Mouse (Mus musculus): ENCODE data around the gene Fnbp1. TPM values are rescaled to one million over a fixed set of nuclear protein-coding genes. Genes with fewer than 3 reads are reported as not detected.

Gene Fnbp1
- polyA plus RNA-seq, 1 experiment from 2014 or later = 20.3 TPM

DNA sequence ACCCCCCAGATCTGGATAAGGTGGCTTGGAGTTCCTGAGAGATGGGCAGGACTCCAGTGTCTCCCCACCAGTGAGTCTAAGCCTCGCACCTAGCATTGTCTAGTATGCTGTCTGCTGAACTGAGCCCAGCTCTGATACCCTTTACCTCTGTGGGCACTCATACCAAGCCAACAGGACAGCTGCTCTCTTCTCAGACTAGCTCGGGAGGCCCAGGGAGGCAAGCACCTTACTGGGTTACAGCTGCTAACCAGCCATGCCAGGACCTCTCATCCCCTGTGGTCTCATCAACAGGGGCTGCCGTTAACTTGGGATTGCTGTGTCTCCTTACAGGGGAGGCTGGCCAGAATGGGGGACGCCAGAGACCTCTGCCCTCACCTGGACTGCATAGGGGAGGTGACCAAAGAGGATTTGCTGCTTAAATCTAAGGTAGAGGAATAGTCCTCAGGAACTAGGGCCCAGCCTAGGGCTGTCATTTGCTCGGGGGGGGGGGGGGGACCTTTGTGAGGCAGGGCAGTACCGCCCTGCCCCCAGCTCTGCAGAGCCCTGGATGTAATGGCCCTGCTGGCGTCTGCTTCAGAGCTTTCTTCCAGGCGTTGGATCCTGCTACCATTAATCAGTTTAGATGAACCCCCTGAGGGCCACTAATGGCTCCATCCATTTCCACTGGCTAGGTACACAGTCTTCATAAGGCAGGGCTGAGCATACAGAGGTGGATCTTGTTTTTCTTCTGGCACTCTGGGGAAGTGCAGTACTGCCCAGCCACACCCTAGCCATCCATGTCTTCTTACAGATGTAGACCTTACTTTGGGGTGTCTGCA, 143.2 kb downstream of the Fnbp1 start:
- H3K27me3 ChIP-seq (replicated peaks) = no peaks in the 10 kb centered on the region
- H3K4me1 ChIP-seq = peaks cover 14% of the 10 kb centered on the region
- no peak overlapping the region for H3K4me3 ChIP-seq
- no peaks in the 10 kb centered on the region for H3K9me3 ChIP-seq
- 41% methylated on average over 8 of the region's 8 CpGs for WGBS
- H3K9ac ChIP-seq = no peak overlapping the region
- H3K4me2 ChIP-seq (replicated peaks) = no peak overlapping the region
- peaks cover 28% of the 10 kb centered on the region for H3K36me3 ChIP-seq
- ATAC-seq (ENCODE audit: low FRiP score, low read depth) = peak; percentile 53; the same call in 1 of the 2 replicates
- H3K27ac ChIP-seq = peak overlapping the region; percentile 57

GRCm38 (mm10) chr2:30995432-30995996, 146.3 kb downstream of the Fnbp1 start:
- WGBS = 84% methylated on average over 11 of the region's 11 CpGs
- H3K4me2 ChIP-seq (replicated peaks) = no peak overlapping the region

GRCm38 (mm10) chr2:30994853-30995252, 147.0 kb downstream of the Fnbp1 start:
- WGBS = 94% methylated on average over 4 of the region's 4 CpGs
- Histone ChIP-seq H3K27ac (no peak overlapping the region), H3K9ac (no peak overlapping the region), H3K27me3 (replicated peaks) (no peaks in the 10 kb centered on the region), H3K4me3 (no peak overlapping the region), H3K4me2 (replicated peaks) (no peak overlapping the region), H3K9me3 (no peaks in the 10 kb centered on the region), H3K4me1 (peaks cover 14% of the 10 kb centered on the region), H3K36me3 (peaks cover 1% of the 10 kb centered on the region; the same call in 1 of the 2 replicates)
- ATAC-seq (ENCODE audit: low FRiP score, low read depth) = no peak

More at GRCm38 (mm10) chr2:30995432-30995996, 146.3 kb downstream of the Fnbp1 start:
- Histone ChIP-seq H3K9ac (no peak overlapping the region), H3K9me3 (no peaks in the 10 kb centered on the region), H3K27me3 (replicated peaks) (no peaks in the 10 kb centered on the region), H3K27ac (no peak overlapping the region), H3K36me3 (peaks cover 7% of the 10 kb centered on the region; the same call in 1 of the 2 replicates), H3K4me3 (no peak overlapping the region), H3K4me1 (peaks cover 14% of the 10 kb centered on the region)
- no peak for ATAC-seq (ENCODE audit: low FRiP score, low read depth)

DNA sequence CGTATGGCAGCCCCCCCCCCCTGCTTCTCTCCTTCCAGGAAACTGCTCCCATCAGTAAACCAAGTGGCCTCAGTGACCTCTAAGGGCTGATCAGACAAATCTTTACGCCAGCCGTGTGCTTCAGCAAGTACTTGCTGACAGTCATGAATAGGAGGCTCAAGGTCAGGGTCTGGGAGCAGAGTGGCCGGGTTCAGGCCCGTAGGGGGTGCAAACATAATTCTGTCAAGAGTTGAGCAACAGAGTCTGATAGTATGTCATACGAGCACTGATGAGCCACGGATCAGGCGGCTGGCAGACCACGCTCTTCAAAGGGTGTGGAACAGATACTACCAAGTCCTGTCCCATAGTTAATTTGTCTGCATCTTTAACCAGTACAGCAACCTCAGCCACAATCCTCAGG, 151.6 kb downstream of the Fnbp1 start:
- no peak overlapping the region for H3K9ac ChIP-seq
- no peak overlapping the region for H3K27ac ChIP-seq
- H3K4me1 ChIP-seq = peaks cover 6% of the 10 kb centered on the region; the same call in 1 of the 2 replicates
- no peaks in the 10 kb centered on the region for H3K9me3 ChIP-seq
- no peaks in the 10 kb centered on the region for H3K27me3 ChIP-seq (replicated peaks)
- 90% methylated on average over 9 of the region's 9 CpGs for WGBS
- no peak for ATAC-seq (ENCODE audit: low FRiP score, low read depth)
- no peak overlapping the region for H3K4me3 ChIP-seq
- H3K36me3 ChIP-seq = no peaks in the 10 kb centered on the region
- H3K4me2 ChIP-seq (replicated peaks) = no peak overlapping the region

GRCm38 (mm10) chr2:30985111-30986020, 156.4 kb downstream of the Fnbp1 start:
- Histone ChIP-seq H3K36me3 (peaks cover under 1% of the 10 kb centered on the region; the same call in 1 of the 2 replicates), H3K27ac (no peak overlapping the region), H3K4me1 (peaks cover 18% of the 10 kb centered on the region), H3K4me2 (replicated peaks) (peak overlapping the region; percentile 9; the same call in 1 of the 2 replicates), H3K27me3 (replicated peaks) (no peaks in the 10 kb centered on the region), H3K4me3 (no peak overlapping the region), H3K9ac (0 out of 2 replicates have a peak overlapping the region, but pooled peaks have one; percentile 3), H3K9me3 (no peaks in the 10 kb centered on the region)
- WGBS = 27% methylated on average over 16 of the region's 17 CpGs
- no peak for ATAC-seq (ENCODE audit: low FRiP score, low read depth)

- Histone ChIP-seq H3K4me3 (peak overlapping the region; percentile 71), H3K27me3 (replicated peaks) (no peaks in the 10 kb centered on the region), H3K9me3 (no peaks in the 10 kb centered on the region), H3K27ac (no peak overlapping the region), H3K9ac (peak overlapping the region; percentile 70), H3K36me3 (peaks cover 20% of the 10 kb centered on the region), H3K4me1 (peaks cover 18% of the 10 kb centered on the region), H3K4me2 (replicated peaks) (peak overlapping the region; percentile 82)
- ATAC-seq (ENCODE audit: low FRiP score, low read depth) = no peak
- 52% methylated on average over 7 of the region's 7 CpGs for WGBS
These were observed 158.8 kb downstream of the Fnbp1 start for GRCm38 (mm10) chr2:30983024-30983423.

DNA sequence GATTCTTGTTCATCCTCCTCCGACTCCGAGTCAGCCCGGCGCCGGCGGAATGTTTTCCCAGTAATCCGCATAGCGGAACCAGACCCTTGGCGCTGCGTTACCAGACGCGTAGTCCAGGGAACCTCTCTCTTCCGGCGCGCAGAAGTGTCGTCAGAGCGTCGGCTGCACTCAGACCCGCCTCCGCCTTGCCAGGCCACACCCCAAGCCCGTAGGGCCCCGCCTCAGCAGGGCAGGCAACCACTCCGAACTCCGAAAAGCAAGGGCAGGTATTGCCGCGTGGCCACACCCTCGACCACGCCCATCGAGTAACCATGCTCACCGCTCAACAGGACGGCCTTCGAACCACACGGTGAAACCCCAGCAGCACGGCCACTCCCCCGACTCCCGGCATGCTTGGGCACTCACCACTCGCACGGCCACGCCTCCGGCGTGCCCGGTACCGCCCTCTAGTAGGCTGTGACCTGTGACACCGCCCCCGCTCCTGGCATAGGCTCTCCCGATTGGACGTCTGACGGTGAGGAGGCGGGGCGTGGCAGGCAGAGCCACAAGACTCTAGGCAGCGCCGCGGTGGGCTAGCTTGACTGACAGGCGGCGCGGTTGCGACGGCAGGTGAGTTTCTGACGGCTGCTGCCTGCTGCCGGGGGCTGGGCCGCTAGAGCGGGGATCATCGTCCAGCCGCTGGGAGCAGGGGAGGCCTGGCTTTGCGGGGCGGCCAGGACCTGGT, 159.9 kb downstream of the Fnbp1 start, which contains the start of the genes BC005624 and Usp20:
Gene BC005624, minus strand, starts transcription at position 412 of the 724 bp plus-strand sequence.
Gene Usp20, plus strand, starts transcription at position 490 of the 724 bp plus-strand sequence.
- peak within 1 kb of the TSS; percentile 82 for H3K4me2 ChIP-seq (replicated peaks)
- peak within 1 kb of the TSS; percentile 70 for H3K9ac ChIP-seq
- peak; percentile 99 for ATAC-seq (ENCODE audit: low FRiP score, low read depth)
- H3K4me3 ChIP-seq = peak within 1 kb of the TSS; percentile 71
- peaks cover 31% of the 10 kb centered on the region for H3K36me3 ChIP-seq
- under 1% methylated on average over 66 of the region's 66 CpGs for WGBS
- no peak within 1 kb of the TSS for H3K27ac ChIP-seq
- H3K27me3 ChIP-seq (replicated peaks) = no peaks in the 10 kb centered on the region
- no peaks in the 10 kb centered on the region for H3K9me3 ChIP-seq
- peaks cover 18% of the 10 kb centered on the region for H3K4me1 ChIP-seq

Other genes with a start within 250 kb of the Fnbp1 start
- gene Ptges, start 212.1 kb downstream of the Fnbp1 start, polyA plus RNA-seq (2016; fragmentation: Nextera tagmentation; extraction: Ambion mirVana) = 2.9 and 3.7 TPM in 2 replicates
- gene Tor1b, start 189.0 kb downstream of the Fnbp1 start, polyA plus RNA-seq (2016; fragmentation: Nextera tagmentation; extraction: Ambion mirVana) = 20.4 and 20.7 TPM in 2 replicates
- 80.9 and 91.1 TPM in 2 replicates for gene Tor1a, start 174.1 kb downstream of the Fnbp1 start, polyA plus RNA-seq (2016; fragmentation: Nextera tagmentation; extraction: Ambion mirVana)
- 81.7 and 85.0 TPM in 2 replicates for gene BC005624, start 159.8 kb downstream of the Fnbp1 start, polyA plus RNA-seq (2016; fragmentation: Nextera tagmentation; extraction: Ambion mirVana)
- 42.3 and 43.0 TPM in 2 replicates for gene Usp20, start 159.7 kb downstream of the Fnbp1 start, polyA plus RNA-seq (2016; fragmentation: Nextera tagmentation; extraction: Ambion mirVana)
- gene Gpr107, start 10.3 kb upstream of the Fnbp1 start, polyA plus RNA-seq (2016; fragmentation: Nextera tagmentation; extraction: Ambion mirVana) = 38.4 and 38.8 TPM in 2 replicates
- 106 and 108 TPM in 2 replicates for gene Ncs1, start 103.8 kb upstream of the Fnbp1 start, polyA plus RNA-seq (2016; fragmentation: Nextera tagmentation; extraction: Ambion mirVana)
- 0.15 TPM in 2 replicates for gene Hmcn2, start 172.4 kb upstream of the Fnbp1 start, polyA plus RNA-seq (2016; fragmentation: Nextera tagmentation; extraction: Ambion mirVana)